Mouse (Mus musculus) midbrain, postnatal 0 days (tissue): ENCODE measurements around the gene Olfml2a. TPM values are rescaled to one million over a fixed set of nuclear protein-coding genes. Genes with fewer than 3 reads are reported as not detected.
A peak's percentile ranks its signal among the peaks of the same experiment; 100 is the strongest.

Experiments used
- ATAC-seq: fragments of 200-750 bp; cut with Nextera tagmentation; 2 replicates; pipeline ENCODE4 v1.8.0; 2017; ENCODE audit warnings: moderate number of reproducible peaks, mild to moderate bottlenecking, moderate TSS enrichment, moderate library complexity; ENCODE audit not compliant: low FRiP score
- DNase-seq: peaks from one replicate; pipeline ENCODE4 v3.0.0-alpha.2; 2015; ENCODE audit warnings: low spot score
- H3K27ac ChIP-seq: fragments of 300-500 bp; sonication (generic); 2 replicates; pipeline ENCODE4 v1.5.1; 2014; ENCODE audit warnings: low read depth, mild to moderate bottlenecking, low read length, mixed read lengths
- H3K27me3 ChIP-seq: fragments of 300-500 bp; sonication (generic); 2 replicates; pipeline ENCODE4 v1.6.1; 2014; ENCODE audit warnings: low read length, control low read depth, mixed read lengths; ENCODE audit not compliant: insufficient read depth
- H3K36me3 ChIP-seq: fragments of 300-500 bp; sonication (generic); 2 replicates; pipeline ENCODE4 v1.6.1; 2014; ENCODE audit warnings: low read length, control low read depth, mixed read lengths; ENCODE audit not compliant: insufficient read depth
- H3K4me1 ChIP-seq: fragments of 300-500 bp; sonication (generic); 2 replicates; pipeline ENCODE4 v1.6.1; 2014; ENCODE audit warnings: mild to moderate bottlenecking, control low read depth, antibody characterized with exemption, low read length, mixed read lengths; ENCODE audit not compliant: insufficient read depth
- H3K4me2 ChIP-seq: fragments of 300-500 bp; sonication (generic); 2 replicates; pipeline ENCODE4 v1.6.1; 2014; ENCODE audit warnings: low read depth, mild to moderate bottlenecking, low read length, mixed read lengths; ENCODE audit not compliant: poor library complexity, severe bottlenecking
- H3K4me3 ChIP-seq: fragments of 300-500 bp; sonication (generic); 2 replicates; pipeline ENCODE4 v1.5.1; 2014; ENCODE audit warnings: low read depth, mild to moderate bottlenecking, low read length, moderate library complexity
- H3K9ac ChIP-seq: fragments of 300-500 bp; sonication (generic); replicated peaks from 2 replicates; pipeline ENCODE4 v1.6.1; 2014; ENCODE audit warnings: mild to moderate bottlenecking, low read length, moderate library complexity, mixed read lengths; ENCODE audit not compliant: poor library complexity, severe bottlenecking
- H3K9me3 ChIP-seq: fragments of 300-500 bp; sonication (generic); 2 replicates; pipeline ENCODE4 v1.6.1; 2016; ENCODE audit warnings: low read length, control low read depth
- CTCF ChIP-seq: IDR thresholded peaks from 2 replicates; pipeline ENCODE4 v1.5.1; 2016; ENCODE audit warnings: antibody characterized with exemption, mild to moderate bottlenecking
- WGBS: fragments of 180-500 bp; shearing (Covaris S2); extraction: QIAGEN DNeasy Blood & Tissue Kit; methylation state at CpG from one replicate; pipeline ENCODE4 v1.1.7; 2014; 5-methylcytosine and 5-hydroxymethylcytosine counted together
- polyA plus RNA-seq: library from polyadenylated mRNA; unstranded; fragments of >200 nt; fragmentation: Nextera tagmentation; extraction: Ambion mirVana; gene quantifications from 2 replicates; pipeline ENCODE4 v1.2.1, GENCODE M21; 2015
- total RNA-seq: library from RNA; depleted of rRNA; stranded (reverse); fragments of >200 nt; gene quantifications from 2 replicates; pipeline ENCODE4 v1.2.3, GENCODE M21; 2014

The Olfml2a gene
- total and polyA plus RNA-seq, 2 experiments from 2014 or later = 3.1 to 10.0 TPM

DNA sequence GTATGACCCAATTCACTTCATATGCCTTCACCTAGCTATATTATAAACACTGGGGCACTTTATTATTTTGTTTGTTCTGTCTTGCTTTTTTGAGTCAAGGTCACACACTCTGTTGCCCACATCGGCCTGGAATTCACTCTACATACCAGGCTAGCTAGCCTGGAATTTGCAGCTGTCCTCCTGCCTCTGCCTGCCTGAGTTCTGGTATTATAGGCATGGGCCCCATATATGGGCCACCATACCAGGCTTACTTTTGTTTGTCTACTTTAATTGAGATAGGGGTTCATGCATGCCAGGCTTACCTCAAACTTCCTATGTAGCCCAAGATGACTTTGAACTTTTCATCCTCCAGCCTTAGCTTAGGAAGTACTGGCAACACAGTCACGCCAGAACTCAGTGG is 10.1 kb downstream of the Olfml2a start:
- no peak overlapping the region for H3K4me3 ChIP-seq
- H3K27ac ChIP-seq = no peak overlapping the region
- H3K4me2 ChIP-seq = no peak overlapping the region
- no peak overlapping the region for H3K9ac ChIP-seq
- H3K9me3 ChIP-seq = no peaks in the 10 kb centered on the region
- no peaks in the 10 kb centered on the region for H3K36me3 ChIP-seq
- H3K4me1 ChIP-seq = no peaks in the 10 kb centered on the region
- no peaks in the 10 kb centered on the region for H3K27me3 ChIP-seq
- WGBS = 82% methylated on average over 2 of the region's 2 CpGs
- no peak for TF ChIP-seq CTCF
- ATAC-seq (no peak), DNase-seq (no peak)

DNA sequence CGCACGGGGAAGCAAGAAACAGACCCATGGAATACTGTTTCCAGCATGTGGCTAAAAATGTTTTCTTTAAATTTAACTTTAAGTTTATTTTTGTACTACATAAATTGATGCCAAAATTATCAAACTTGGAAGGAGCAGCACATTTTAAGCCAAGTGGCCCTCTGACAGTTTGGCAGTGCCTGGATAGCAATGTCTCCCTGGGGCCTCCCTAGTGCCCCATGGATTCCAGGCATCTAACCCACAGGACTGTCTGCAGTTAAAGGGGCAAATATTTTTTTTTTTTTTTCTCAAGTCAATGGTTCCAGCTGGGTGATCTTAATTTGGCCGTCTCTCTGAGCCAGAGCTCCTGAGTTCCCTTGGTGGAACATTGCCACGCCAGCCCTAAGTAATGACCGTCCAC is 11.4 kb downstream of the Olfml2a start:
- ATAC-seq (no peak), DNase-seq (no peak)
- 79% methylated on average over 5 of the region's 5 CpGs for WGBS

GRCm38 (mm10) chr2:38943977-38944376 is 12.2 kb downstream of the Olfml2a start:
- H3K27me3 ChIP-seq = no peaks in the 10 kb centered on the region
- no peak overlapping the region for H3K4me2 ChIP-seq
- no peak overlapping the region for H3K9ac ChIP-seq
- H3K4me1 ChIP-seq = no peaks in the 10 kb centered on the region
- no peaks in the 10 kb centered on the region for H3K36me3 ChIP-seq
- DNase-seq = no peak
- no peak for ATAC-seq
- no peak for TF ChIP-seq CTCF
- 49% methylated on average over 2 of the region's 2 CpGs for WGBS
- H3K4me3 ChIP-seq = no peak overlapping the region
- H3K9me3 ChIP-seq = no peaks in the 10 kb centered on the region
- no peak overlapping the region for H3K27ac ChIP-seq

More for the DNA sequence above, 11.4 kb downstream of the Olfml2a start:
- Histone ChIP-seq H3K4me1 (no peaks in the 10 kb centered on the region), H3K9me3 (no peaks in the 10 kb centered on the region), H3K27ac (no peak overlapping the region), H3K9ac (no peak overlapping the region), H3K27me3 (no peaks in the 10 kb centered on the region), H3K4me3 (no peak overlapping the region), H3K4me2 (no peak overlapping the region), H3K36me3 (no peaks in the 10 kb centered on the region)
- no peak for TF ChIP-seq CTCF

DNA sequence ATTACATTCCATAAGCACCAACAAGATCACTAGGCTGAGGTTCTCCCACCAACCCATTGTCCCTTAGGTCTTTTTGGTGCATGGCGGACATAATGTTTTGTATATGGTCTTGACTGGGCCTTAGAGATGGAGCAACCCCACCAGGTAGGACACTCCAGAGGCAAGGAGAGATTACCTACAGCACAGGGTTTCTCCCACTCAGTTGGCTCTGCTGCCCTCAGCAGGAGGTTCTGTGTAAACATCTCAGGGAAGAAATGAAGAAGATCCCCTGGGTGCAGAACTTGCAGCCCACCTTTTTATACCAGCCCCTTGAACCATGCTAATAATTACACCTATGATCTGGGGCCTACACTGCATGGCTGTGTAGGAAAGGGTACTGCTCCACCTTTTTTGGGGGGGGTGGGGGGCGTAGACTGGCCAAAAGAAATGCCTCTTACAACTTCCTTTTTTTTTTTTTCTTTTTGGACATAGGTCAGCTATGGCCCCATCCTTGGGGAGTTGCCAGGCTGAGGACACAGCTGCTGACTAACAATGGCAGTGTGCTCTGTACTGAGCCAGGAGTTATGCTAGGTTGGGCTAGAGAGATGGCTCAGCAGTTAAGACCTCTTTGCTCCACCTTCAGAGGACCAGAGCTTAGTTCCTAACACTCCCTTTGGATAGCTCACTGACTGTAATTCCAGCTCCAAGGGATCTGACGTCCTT is 12.8 kb downstream of the Olfml2a start:
- Histone ChIP-seq H3K27ac (no peak overlapping the region), H3K4me3 (no peak overlapping the region), H3K36me3 (no peaks in the 10 kb centered on the region), H3K4me2 (no peak overlapping the region), H3K9me3 (no peaks in the 10 kb centered on the region), H3K27me3 (no peaks in the 10 kb centered on the region), H3K9ac (no peak overlapping the region), H3K4me1 (no peaks in the 10 kb centered on the region)
- no peak; the same call in 1 of the 2 replicates for TF ChIP-seq CTCF
- ATAC-seq = no peak
- 86% methylated on average over 3 of the region's 3 CpGs for WGBS
- DNase-seq = no peak

GRCm38 (mm10) chr2:38947566-38947965 is 15.8 kb downstream of the Olfml2a start:
- no peak overlapping the region for H3K4me3 ChIP-seq
- H3K9ac ChIP-seq = no peak overlapping the region
- no peak for TF ChIP-seq CTCF
- ATAC-seq (no peak), DNase-seq (no peak)
- H3K9me3 ChIP-seq = no peaks in the 10 kb centered on the region
- H3K4me2 ChIP-seq = no peak overlapping the region
- WGBS = 76% methylated on average over 7 of the region's 7 CpGs
- H3K4me1 ChIP-seq = no peaks in the 10 kb centered on the region
- H3K27me3 ChIP-seq = no peaks in the 10 kb centered on the region
- H3K36me3 ChIP-seq = no peaks in the 10 kb centered on the region
- no peak overlapping the region for H3K27ac ChIP-seq

- H3K4me2 ChIP-seq = no peak overlapping the region
- TF ChIP-seq CTCF = no peak
- ATAC-seq = peak; percentile 86
Measured at GRCm38 (mm10) chr2:38950281-38950719, 18.5 kb downstream of the Olfml2a start.

More at GRCm38 (mm10) chr2:38950281-38950719, 18.5 kb downstream of the Olfml2a start:
- H3K9ac ChIP-seq = no peak overlapping the region
- no peaks in the 10 kb centered on the region for H3K36me3 ChIP-seq
- no peaks in the 10 kb centered on the region for H3K9me3 ChIP-seq
- H3K4me1 ChIP-seq = no peaks in the 10 kb centered on the region
- peak; percentile 82 for DNase-seq
- 60% methylated on average over 7 of the region's 7 CpGs for WGBS
- no peak overlapping the region; the same call in 1 of the 2 replicates for H3K27ac ChIP-seq
- H3K27me3 ChIP-seq = no peaks in the 10 kb centered on the region
- H3K4me3 ChIP-seq = no peak overlapping the region
